Mouse (Mus musculus) heart, embryonic 10.5 days (tissue): Measurements from ENCODE around the gene Oosp1. TPM values are rescaled to one million over a fixed set of nuclear protein-coding genes. Genes with fewer than 3 reads are reported as not detected.

Source experiments
- DNase-seq: peaks from one replicate; pipeline ENCODE4 v3.0.0-alpha.2; 2017; ENCODE audit warnings: low spot score
- H3K27ac ChIP-seq: fragments of 300-500 bp; sonication (generic); 2 replicates; pipeline ENCODE4 v1.5.1; 2016; ENCODE audit warnings: mild to moderate bottlenecking
- H3K27me3 ChIP-seq: fragments of 300-500 bp; sonication (generic); 2 replicates; pipeline ENCODE4 v1.6.1; 2016; ENCODE audit warnings: mild to moderate bottlenecking; ENCODE audit not compliant: poor library complexity, insufficient read depth, severe bottlenecking
- H3K36me3 ChIP-seq: fragments of 300-500 bp; sonication (generic); 2 replicates; pipeline ENCODE4 v1.6.1; 2016; ENCODE audit warnings: mild to moderate bottlenecking, moderate library complexity
- H3K4me1 ChIP-seq: fragments of 300-500 bp; sonication (generic); 2 replicates; pipeline ENCODE4 v1.6.1; 2016; ENCODE audit warnings: mild to moderate bottlenecking
- H3K4me3 ChIP-seq: fragments of 300-500 bp; sonication (generic); 2 replicates; pipeline ENCODE4 v1.5.1; 2016; ENCODE audit warnings: mild to moderate bottlenecking, moderate library complexity
- H3K9me3 ChIP-seq: fragments of 300-500 bp; sonication (generic); 2 replicates; pipeline ENCODE4 v1.6.1; 2016; ENCODE audit warnings: mild to moderate bottlenecking, moderate library complexity
- WGBS: fragments of 180-500 bp; shearing (Covaris S2); methylation state at CpG from one replicate; pipeline ENCODE4 v1.1.7; 2016; 5-methylcytosine and 5-hydroxymethylcytosine counted together
- polyA plus RNA-seq: library from polyadenylated mRNA; unstranded; fragments of >200 nt; fragmentation: Nextera tagmentation; extraction: Ambion mirVana; gene quantifications from 2 replicates; pipeline ENCODE4 v1.2.1, GENCODE M21; 2016

Oosp1 gene
- polyA plus RNA-seq, 1 experiment from 2014 or later: not detected

DNA sequence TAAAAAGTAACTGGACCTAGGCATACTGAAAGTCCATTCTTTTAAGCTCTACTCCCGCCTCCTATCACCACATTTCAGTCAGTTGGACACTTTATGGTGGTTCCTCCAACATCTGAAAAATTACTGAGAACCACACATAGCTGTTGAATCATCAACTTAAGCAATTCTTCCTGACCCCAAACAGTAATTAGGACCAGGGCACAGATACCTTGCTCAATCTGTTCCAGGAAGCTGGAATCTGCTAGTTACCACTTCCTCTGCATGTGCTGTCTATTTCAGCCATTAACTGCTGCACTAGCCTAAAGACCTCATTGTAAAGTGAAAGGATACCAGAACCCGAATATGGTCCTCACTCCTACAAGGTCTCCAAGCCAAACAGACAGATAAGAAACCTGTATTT, 31.8 kb downstream of the Oosp1 start:
- Histone ChIP-seq H3K9me3 (no peaks in the 10 kb centered on the region), H3K4me1 (no peaks in the 10 kb centered on the region), H3K27ac (no peak overlapping the region), H3K4me3 (no peak overlapping the region), H3K36me3 (no peaks in the 10 kb centered on the region), H3K27me3 (no peaks in the 10 kb centered on the region)
- DNase-seq: no peak
- 64% methylated on average over 2 of the region's 2 CpGs for WGBS

DNA sequence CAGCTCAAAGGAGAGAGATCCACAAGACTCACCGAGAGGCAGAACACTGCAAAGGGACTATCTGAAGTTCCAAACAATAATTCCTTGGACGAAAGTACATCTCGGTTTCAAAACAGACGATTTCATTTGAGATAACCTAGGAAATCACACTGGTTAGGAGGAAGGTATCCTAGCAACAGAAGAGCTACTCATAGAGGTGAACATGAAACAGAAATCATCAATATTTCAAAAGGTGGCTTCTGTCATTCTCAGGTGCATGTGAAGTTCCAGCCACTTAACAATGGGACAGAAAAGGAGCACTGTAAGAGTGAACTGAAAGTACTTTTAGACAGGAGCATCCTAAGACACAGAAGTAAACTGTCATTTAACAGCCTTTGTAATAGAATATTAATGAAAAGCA, 41.4 kb downstream of the Oosp1 start:
- Histone ChIP-seq H3K9me3 (no peaks in the 10 kb centered on the region), H3K4me1 (no peaks in the 10 kb centered on the region), H3K36me3 (no peaks in the 10 kb centered on the region), H3K27me3 (no peaks in the 10 kb centered on the region), H3K4me3 (no peak overlapping the region), H3K27ac (no peak overlapping the region)
- WGBS: 77% methylated on average over 4 of the region's 4 CpGs
- DNase-seq: no peak

DNA sequence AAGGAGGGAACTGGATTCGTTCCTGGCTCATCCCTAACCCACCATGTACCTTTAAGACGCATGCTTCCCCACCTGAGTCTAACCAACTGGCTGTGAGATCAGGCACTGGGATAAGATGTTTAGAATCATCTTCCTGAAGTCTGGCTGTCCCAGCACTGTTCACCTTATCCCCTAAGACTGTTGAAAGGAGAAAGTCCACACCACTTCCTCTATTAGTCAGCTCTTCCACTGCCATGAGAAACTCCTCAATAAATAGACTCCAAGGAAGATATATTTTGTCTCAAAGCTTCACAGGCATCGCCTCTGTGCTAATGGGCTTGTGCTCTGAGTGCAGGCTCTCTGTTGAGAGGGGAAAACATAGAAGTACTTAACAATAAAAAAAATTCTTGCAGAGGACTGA, 44.8 kb downstream of the Oosp1 start:
- no peak for DNase-seq
- Histone ChIP-seq H3K4me1 (no peaks in the 10 kb centered on the region), H3K27me3 (no peaks in the 10 kb centered on the region), H3K9me3 (no peaks in the 10 kb centered on the region), H3K36me3 (no peaks in the 10 kb centered on the region), H3K4me3 (no peak overlapping the region), H3K27ac (no peak overlapping the region)
- WGBS: 70% methylated on average over 3 of the region's 3 CpGs

DNA sequence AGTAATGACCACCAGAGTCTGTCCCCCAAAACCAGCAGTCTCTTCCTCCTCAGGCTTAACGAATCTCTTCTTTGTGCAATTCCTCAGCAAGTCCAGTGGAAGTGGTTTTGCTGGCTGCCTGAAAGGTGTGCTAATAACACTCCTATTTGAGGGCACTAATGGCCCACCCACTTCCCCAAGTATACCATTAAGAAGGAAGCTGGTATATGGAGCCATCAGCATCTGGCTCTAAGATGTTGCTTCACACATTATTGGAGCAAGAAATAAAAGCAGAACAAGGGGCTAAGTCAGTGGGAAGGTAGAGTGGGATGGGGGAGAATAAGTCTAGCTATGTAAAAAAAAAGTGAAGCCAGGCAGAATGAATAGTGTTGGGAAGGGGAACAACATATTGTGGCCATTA, 50.2 kb downstream of the Oosp1 start, which contains the start of gene Ms4a3:
Gene Ms4a3 (minus strand): TSS at position 120 of the 400 bp plus-strand sequence.
- no peaks in the 10 kb centered on the region for H3K4me1 ChIP-seq
- no peak within 1 kb of the TSS for H3K4me3 ChIP-seq
- H3K27ac ChIP-seq: no peak within 1 kb of the TSS
- no peaks in the 10 kb centered on the region for H3K36me3 ChIP-seq
- 68% methylated on average over 1 of the region's 1 CpGs for WGBS
- no peaks in the 10 kb centered on the region for H3K27me3 ChIP-seq
- no peak for DNase-seq
- no peaks in the 10 kb centered on the region for H3K9me3 ChIP-seq

DNA sequence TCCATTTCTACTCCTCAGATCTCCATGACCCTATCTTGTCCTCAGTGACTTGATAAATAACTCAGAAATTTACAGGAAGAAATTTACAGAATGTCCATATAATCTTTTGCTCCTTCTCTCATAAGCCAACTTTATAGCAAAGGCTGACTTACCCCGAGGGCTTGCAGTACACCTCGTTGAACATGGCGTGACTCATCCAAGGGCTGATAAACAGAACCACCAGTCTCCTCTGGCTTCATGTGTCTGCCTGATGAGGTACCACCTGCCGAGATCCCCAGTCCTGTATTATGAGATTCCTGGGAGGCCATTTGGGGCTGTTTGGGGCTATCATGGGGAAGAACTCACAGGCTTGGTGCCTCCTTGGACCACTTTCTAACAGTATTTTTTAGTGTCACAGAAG, 51.9 kb downstream of the Oosp1 start:
- no peaks in the 10 kb centered on the region for H3K36me3 ChIP-seq
- DNase-seq: no peak
- no peaks in the 10 kb centered on the region for H3K27me3 ChIP-seq
- no peaks in the 10 kb centered on the region for H3K9me3 ChIP-seq
- H3K27ac ChIP-seq: no peak overlapping the region
- H3K4me1 ChIP-seq: no peaks in the 10 kb centered on the region
- 63% methylated on average over 4 of the region's 4 CpGs for WGBS
- H3K4me3 ChIP-seq: no peak overlapping the region

DNA sequence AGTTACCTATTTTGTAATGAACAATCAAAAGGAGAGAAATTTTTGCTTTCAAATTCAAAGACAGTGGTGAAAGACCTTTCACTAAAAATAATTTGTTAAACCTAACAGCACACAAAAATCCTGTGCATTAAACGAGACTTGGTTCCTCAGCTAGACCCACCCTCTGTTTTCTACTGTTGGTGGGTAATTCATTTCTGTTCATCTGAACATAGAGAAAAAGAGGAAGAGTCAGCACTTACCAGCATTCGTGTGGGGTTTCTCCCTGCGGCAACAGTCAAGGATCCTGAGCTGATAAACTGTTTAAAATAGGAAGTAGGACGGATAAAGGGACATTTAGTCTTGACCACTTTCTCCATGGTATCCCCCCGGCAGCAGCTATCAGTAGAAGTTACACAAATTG, 55.4 kb downstream of the Oosp1 start:
- no peak overlapping the region for H3K27ac ChIP-seq
- WGBS: 50% methylated on average over 5 of the region's 5 CpGs
- H3K9me3 ChIP-seq: no peaks in the 10 kb centered on the region
- H3K4me3 ChIP-seq: no peak overlapping the region
- H3K4me1 ChIP-seq: no peaks in the 10 kb centered on the region
- no peak for DNase-seq
- H3K36me3 ChIP-seq: no peaks in the 10 kb centered on the region
- H3K27me3 ChIP-seq: no peaks in the 10 kb centered on the region

DNA sequence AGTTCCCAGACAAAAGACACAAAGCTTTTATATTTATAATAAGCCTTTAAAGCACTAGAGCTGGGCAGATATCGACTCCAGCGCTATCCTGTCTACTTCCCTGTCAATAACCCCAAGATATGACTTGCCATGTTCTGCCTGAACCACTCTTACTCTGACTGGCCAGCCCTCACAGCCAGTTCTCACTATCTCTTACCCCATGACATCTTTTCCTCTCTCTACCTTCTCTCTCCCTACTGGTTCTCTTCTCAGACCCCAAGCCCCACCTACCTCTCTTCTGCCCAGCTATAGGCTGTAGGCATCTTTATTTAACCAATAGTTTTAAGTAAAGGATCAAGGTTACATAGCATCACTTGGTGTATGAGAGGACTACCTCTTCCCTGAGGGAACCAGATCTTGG, 56.6 kb downstream of the Oosp1 start:
- H3K4me3 ChIP-seq: no peak overlapping the region
- 74% methylated on average over 2 of the region's 2 CpGs for WGBS

DNA sequence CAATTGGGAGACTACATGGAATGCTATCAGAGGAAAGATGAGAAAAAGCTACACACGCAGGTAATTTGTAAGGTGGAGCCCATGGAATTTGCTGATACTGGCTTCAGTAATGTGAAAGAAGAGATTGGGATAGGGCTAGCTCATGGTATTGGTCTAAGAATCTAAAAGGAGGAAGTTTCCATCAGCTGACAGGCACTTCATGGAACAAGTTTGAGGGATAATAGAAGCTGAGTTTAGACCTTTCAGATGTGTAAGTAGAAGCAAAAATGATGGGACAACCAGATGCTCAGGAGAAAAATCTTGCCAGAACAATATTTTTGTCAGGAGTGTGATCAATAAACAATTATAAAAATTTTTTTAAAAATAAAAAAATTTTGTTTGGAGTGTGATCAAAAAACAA, 57.2 kb downstream of the Oosp1 start:
- H3K27ac ChIP-seq: no peak overlapping the region
- no peak for DNase-seq
- 69% methylated on average over 1 of the region's 1 CpGs for WGBS
- H3K9me3 ChIP-seq: no peaks in the 10 kb centered on the region
- H3K4me1 ChIP-seq: no peaks in the 10 kb centered on the region
- H3K27me3 ChIP-seq: no peaks in the 10 kb centered on the region
- H3K4me3 ChIP-seq: no peak overlapping the region
- H3K36me3 ChIP-seq: no peaks in the 10 kb centered on the region

More for the DNA sequence above, 56.6 kb downstream of the Oosp1 start:
- Histone ChIP-seq H3K27ac (no peak overlapping the region), H3K27me3 (no peaks in the 10 kb centered on the region), H3K36me3 (no peaks in the 10 kb centered on the region), H3K4me1 (no peaks in the 10 kb centered on the region), H3K9me3 (no peaks in the 10 kb centered on the region)
- DNase-seq: no peak

DNA sequence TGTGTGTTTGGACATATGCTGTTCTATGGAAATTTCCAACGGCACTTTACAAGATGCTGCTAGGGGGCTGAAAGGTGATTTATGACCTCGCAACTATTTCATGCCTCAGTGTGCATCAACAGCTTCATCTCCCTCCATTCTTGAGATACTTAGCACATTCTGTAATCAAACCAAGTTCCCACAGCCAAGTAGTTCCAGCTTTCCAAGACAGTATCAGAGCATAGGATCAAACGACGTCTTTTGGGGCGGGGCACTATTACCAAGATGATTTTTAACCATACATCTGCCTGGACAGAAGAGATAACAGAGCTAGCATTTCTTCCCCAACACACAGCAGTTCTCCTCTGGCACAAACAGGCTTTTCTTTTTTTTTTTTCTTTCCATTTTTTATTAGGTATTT, 65.7 kb downstream of the Oosp1 start:
- no peak for DNase-seq
- Histone ChIP-seq H3K27ac (no peak overlapping the region), H3K27me3 (no peaks in the 10 kb centered on the region), H3K4me3 (no peak overlapping the region), H3K36me3 (no peaks in the 10 kb centered on the region), H3K4me1 (no peaks in the 10 kb centered on the region), H3K9me3 (no peaks in the 10 kb centered on the region)
- 76% methylated on average over 5 of the region's 5 CpGs for WGBS

DNA sequence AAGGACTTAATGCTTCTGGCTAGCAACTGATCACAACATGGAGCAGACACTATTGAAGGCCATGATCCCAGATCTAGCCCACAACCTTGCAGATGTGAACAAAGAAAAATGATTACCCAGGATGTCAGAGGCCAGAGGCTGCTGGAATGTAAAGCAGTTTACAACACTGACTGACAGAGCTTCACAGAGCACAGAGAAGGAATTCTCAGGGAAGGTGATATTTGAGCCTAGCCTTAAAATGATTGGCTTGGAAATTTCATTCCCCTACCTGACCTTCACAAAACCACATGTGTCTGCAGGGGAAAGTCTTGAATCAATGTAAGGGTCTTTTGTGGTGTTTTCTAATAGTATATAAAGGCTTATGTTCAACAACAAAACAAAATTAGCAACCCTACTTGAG, 66.2 kb downstream of the Oosp1 start:
- no peak for DNase-seq

DNA sequence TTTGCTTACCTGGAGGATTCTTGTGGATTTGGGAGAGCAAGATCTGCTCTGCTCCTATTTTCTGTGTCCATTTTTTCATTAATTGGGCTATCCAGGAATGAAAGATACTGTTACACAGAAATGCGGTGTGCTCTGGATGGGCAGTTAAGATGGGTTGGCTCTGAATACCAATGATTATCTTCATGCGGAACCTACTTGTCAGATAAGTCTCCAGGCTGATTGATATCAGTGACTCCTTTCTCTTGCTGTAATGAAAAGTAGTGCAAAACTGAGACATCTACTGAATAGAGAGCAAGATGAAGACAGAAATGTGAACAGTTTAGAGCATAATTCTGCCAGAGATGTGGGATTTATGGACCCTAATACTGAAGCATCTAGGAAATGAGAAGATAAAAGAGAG, 67.4 kb downstream of the Oosp1 start, which contains the start of gene Ms4a2:
Gene Ms4a2 (minus strand): TSS at position 169 of the 400 bp plus-strand sequence.
- Histone ChIP-seq H3K27ac (no peak within 1 kb of the TSS), H3K36me3 (no peaks in the 10 kb centered on the region), H3K4me3 (no peak within 1 kb of the TSS), H3K9me3 (no peaks in the 10 kb centered on the region), H3K4me1 (no peaks in the 10 kb centered on the region), H3K27me3 (no peaks in the 10 kb centered on the region)
- 75% methylated on average over 2 of the region's 2 CpGs for WGBS
- no peak for DNase-seq

More for the DNA sequence above, 66.2 kb downstream of the Oosp1 start:
- Histone ChIP-seq H3K27me3 (no peaks in the 10 kb centered on the region), H3K4me3 (no peak overlapping the region), H3K36me3 (no peaks in the 10 kb centered on the region), H3K27ac (no peak overlapping the region), H3K9me3 (no peaks in the 10 kb centered on the region), H3K4me1 (no peaks in the 10 kb centered on the region)

DNA sequence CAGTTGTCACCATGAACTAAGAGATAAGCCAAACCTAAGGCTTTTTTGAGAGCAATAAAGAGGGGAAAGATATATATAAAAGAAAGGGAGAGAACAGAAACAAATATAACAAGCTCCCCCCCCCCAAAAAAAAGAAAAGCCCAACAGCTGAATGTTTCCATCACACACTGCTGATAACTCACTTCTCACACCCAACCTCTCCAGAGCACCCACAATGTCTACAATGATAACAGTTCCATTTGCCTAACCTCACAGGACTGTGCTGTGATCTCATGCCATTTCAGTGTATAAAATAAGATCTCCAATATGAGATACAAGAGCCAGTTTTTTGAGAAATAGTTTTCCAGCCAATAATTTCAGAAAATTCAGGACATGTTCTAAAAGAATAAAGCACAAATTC, 73.0 kb downstream of the Oosp1 start:
- Histone ChIP-seq H3K9me3 (no peaks in the 10 kb centered on the region), H3K27ac (no peak overlapping the region), H3K4me1 (no peaks in the 10 kb centered on the region), H3K4me3 (no peak overlapping the region), H3K36me3 (no peaks in the 10 kb centered on the region), H3K27me3 (no peaks in the 10 kb centered on the region)
- no peak for DNase-seq
